Mouse (Mus musculus): ENCODE measurements around the gene Atg14. TPM values are rescaled to one million over a fixed set of nuclear protein-coding genes. Genes with fewer than 3 reads are reported as not detected.

Gene Atg14
- total and polyA plus RNA-seq, 3 experiments = 3.2 to 9.4 (median 3.6) TPM

GRCm38 (mm10) chr14:47495951-47496350, 74.5 kb downstream of the Atg14 start:
- H3K79me2 ChIP-seq (replicated peaks; ENCODE audit: control insufficient read depth, extremely low read depth, insufficient read depth, poor library complexity, severe bottlenecking) = no peaks in the 10 kb centered on the region
- no peaks in the 10 kb centered on the region for H3K4me1 ChIP-seq (ENCODE audit: control insufficient read depth in 1 of 2, insufficient read depth in 2 of 2)
- H3K4me3 ChIP-seq (replicated peaks in 1 of 3; ENCODE audit: low read depth in 2 of 3, low read length in 2 of 3, poor library complexity in 1 of 3) = no peak overlapping the region
- H3K36me3 ChIP-seq (replicated peaks in 1 of 2; ENCODE audit: control insufficient read depth in 1 of 2, insufficient read depth in 1 of 2, low read length in 1 of 2) = peaks cover 0 to 22% of the 10 kb centered on the region in 2 experiments
- no peak for TF ChIP-seq ZMIZ1 (IDR thresholded peaks at IDR 0.05; ENCODE audit: low read depth, low read length)
- no peak for TF ChIP-seq MXI1 (IDR thresholded peaks at IDR 0.05; ENCODE audit: low read depth, low read length)
- TF ChIP-seq ETS1 (conservative IDR thresholded peaks at IDR 0.05; ENCODE audit: low read depth, low read length) = no peak
- no peak for TF ChIP-seq ZC3H11A (IDR thresholded peaks at IDR 0.05; ENCODE audit: low read depth, low read length)
- TF ChIP-seq MYC (IDR thresholded peaks at IDR 0.05; ENCODE audit: low read depth, low read length) = no peak
- no peak for TF ChIP-seq MEF2A (IDR thresholded peaks at IDR 0.05; ENCODE audit: borderline replicate concordance, low read depth, low read length)
- no peak for TF ChIP-seq JUND (conservative IDR thresholded peaks at IDR 0.05; ENCODE audit: low read depth, low read length)
- no peak for TF ChIP-seq ZNF384 (IDR thresholded peaks at IDR 0.05; ENCODE audit: low read depth, low read length)
- no peak for TF ChIP-seq NELFE (IDR thresholded peaks at IDR 0.05; ENCODE audit: low read depth, low read length)
- no peak for TF ChIP-seq E2F4 (IDR thresholded peaks at IDR 0.05; ENCODE audit: insufficient replicate concordance, low read depth, low read length)
- no peak for TF ChIP-seq USF1 (IDR thresholded peaks at IDR 0.05; ENCODE audit: low read depth, low read length)
- no peak for TF ChIP-seq NRF1 (IDR thresholded peaks at IDR 0.05; ENCODE audit: low read depth, low read length)
- TF ChIP-seq RAD21 (IDR thresholded peaks at IDR 0.05; ENCODE audit: low read depth, low read length) = no peak
- no peak for TF ChIP-seq BHLHE40 (IDR thresholded peaks at IDR 0.05; ENCODE audit: low read depth, low read length)
- TF ChIP-seq MAX (IDR thresholded peaks at IDR 0.05; ENCODE audit: low read length) = no peak
- no peak for TF ChIP-seq PAX5 (IDR thresholded peaks at IDR 0.05; ENCODE audit: low read length)
- no peak for TF ChIP-seq CHD2 (IDR thresholded peaks at IDR 0.05; ENCODE audit: low read length)
- TF ChIP-seq SIN3A (IDR thresholded peaks at IDR 0.05; ENCODE audit: low read length) = no peak
- no peak for TF ChIP-seq TBP (conservative IDR thresholded peaks at IDR 0.05; ENCODE audit: low read depth, low read length)
- DNase-seq (ENCODE audit: extremely low read depth) = no peak
- no peak overlapping the region for H3K27ac ChIP-seq (ENCODE audit: insufficient read depth, low read depth)
- in situ Hi-C loops (cut with MboI; ENCODE audit: low pct_ligation_motif_present, low pct_unique_long_range_greater_than_20kb, low sequenced_read_pairs) (no loop called here), dilution Hi-C loops (cut with MboI; ENCODE audit: extremely low pct_ligation_motif_present, extremely low pct_unique_long_range_greater_than_20kb, low sequenced_read_pairs) (no loop called here)
- H3K4me2 ChIP-seq (ENCODE audit: insufficient read depth, low read depth, poor library complexity, severe bottlenecking) = no peak overlapping the region
- no peaks in the 10 kb centered on the region for H3K27me3 ChIP-seq (replicated peaks)
- no peaks in the 10 kb centered on the region for H3K9me3 ChIP-seq (replicated peaks; ENCODE audit: low read length)
- H3K9ac ChIP-seq (ENCODE audit: insufficient read depth, low read depth) = no peak overlapping the region

GRCm38 (mm10) chr14:47493592-47494361, 76.7 kb downstream of the Atg14 start:
- dilution Hi-C loops (cut with MboI; ENCODE audit: extremely low pct_ligation_motif_present, extremely low pct_unique_long_range_greater_than_20kb, low sequenced_read_pairs) (no loop called here), in situ Hi-C loops (cut with MboI; ENCODE audit: low pct_ligation_motif_present, low pct_unique_long_range_greater_than_20kb, low sequenced_read_pairs) (no loop called here)
- Histone ChIP-seq H3K27ac (ENCODE audit: insufficient read depth, low read depth) (no peak overlapping the region), H3K9me3 (replicated peaks; ENCODE audit: low read length) (no peaks in the 10 kb centered on the region), H3K4me3 (replicated peaks in 1 of 3; ENCODE audit: low read depth in 2 of 3, low read length in 2 of 3, poor library complexity in 1 of 3) (no peak overlapping the region), H3K4me2 (ENCODE audit: insufficient read depth, low read depth, poor library complexity, severe bottlenecking) (no peak overlapping the region), H3K36me3 (replicated peaks in 1 of 2; ENCODE audit: control insufficient read depth in 1 of 2, insufficient read depth in 1 of 2, low read length in 1 of 2) (peaks cover 0 to 17% of the 10 kb centered on the region in 2 experiments), H3K79me2 (replicated peaks; ENCODE audit: control insufficient read depth, extremely low read depth, insufficient read depth, poor library complexity, severe bottlenecking) (no peaks in the 10 kb centered on the region), H3K4me1 (ENCODE audit: control insufficient read depth in 1 of 2, insufficient read depth in 2 of 2) (peaks cover 0 to 10% of the 10 kb centered on the region in 2 experiments; a peak in 2 of 4 replicates), H3K27me3 (replicated peaks) (no peaks in the 10 kb centered on the region), H3K9ac (ENCODE audit: insufficient read depth, low read depth) (no peak overlapping the region)
- no peak for DNase-seq (ENCODE audit: extremely low read depth)
- no peak for TF ChIP-seq ZKSCAN1 (IDR thresholded peaks at IDR 0.05; ENCODE audit: borderline replicate concordance, low read depth, low read length)
- no peak for TF ChIP-seq E2F4 (IDR thresholded peaks at IDR 0.05; ENCODE audit: insufficient replicate concordance, low read depth, low read length)
- TF ChIP-seq POLR2AphosphoS2 (IDR thresholded peaks at IDR 0.05; ENCODE audit: low read depth, low read length) = no peak
- no peak for TF ChIP-seq EP300 (IDR thresholded peaks at IDR 0.05; ENCODE audit: low read length)
- TF ChIP-seq ELF1 (IDR thresholded peaks at IDR 0.05; ENCODE audit: low read depth, low read length) = no peak
- TF ChIP-seq POLR2A (IDR thresholded peaks at IDR 0.05; ENCODE audit: low read depth, low read length) = no peak
- no peak for TF ChIP-seq MEF2A (IDR thresholded peaks at IDR 0.05; ENCODE audit: borderline replicate concordance, low read depth, low read length)
- TF ChIP-seq ZNF384 (IDR thresholded peaks at IDR 0.05; ENCODE audit: low read depth, low read length) = no peak
- TF ChIP-seq GABPA (IDR thresholded peaks at IDR 0.05; ENCODE audit: insufficient replicate concordance, low read depth, low read length) = no peak
- no peak for TF ChIP-seq MXI1 (IDR thresholded peaks at IDR 0.05; ENCODE audit: low read depth, low read length)
- TF ChIP-seq ZMIZ1 (IDR thresholded peaks at IDR 0.05; ENCODE audit: low read depth, low read length) = no peak
- TF ChIP-seq USF2 (conservative IDR thresholded peaks at IDR 0.05; ENCODE audit: low read depth, low read length) = no peak
- TF ChIP-seq MYC (IDR thresholded peaks at IDR 0.05; ENCODE audit: low read depth, low read length) = no peak
- TF ChIP-seq NELFE (IDR thresholded peaks at IDR 0.05; ENCODE audit: low read depth, low read length) = no peak
- no peak for TF ChIP-seq CHD2 (IDR thresholded peaks at IDR 0.05; ENCODE audit: low read length)
- TF ChIP-seq UBTF (IDR thresholded peaks at IDR 0.05; ENCODE audit: low read depth, low read length) = no peak
- no peak for TF ChIP-seq MAFK (IDR thresholded peaks at IDR 0.05; ENCODE audit: insufficient replicate concordance, low read length)
- no peak for TF ChIP-seq JUND (conservative IDR thresholded peaks at IDR 0.05; ENCODE audit: low read depth, low read length)
- no peak for TF ChIP-seq TCF12 (IDR thresholded peaks at IDR 0.05; ENCODE audit: low read depth, low read length)
- TF ChIP-seq ETS1 (conservative IDR thresholded peaks at IDR 0.05; ENCODE audit: low read depth, low read length) = no peak
